Mouse (Mus musculus) heart, postnatal 0 days (tissue): ENCODE results near the gene Orc3. TPM values are rescaled to one million over a fixed set of nuclear protein-coding genes. Genes with fewer than 3 reads are reported as not detected.

Experiments used
- ATAC-seq: fragments of 200-750 bp; cut with Nextera tagmentation; 2 replicates; pipeline ENCODE4 v1.8.0; 2017; ENCODE audit warnings: low read depth, moderate number of reproducible peaks, moderate library complexity; ENCODE audit not compliant: insufficient read depth
- DNase-seq: peaks from one replicate; pipeline ENCODE4 v3.0.0-alpha.2; 2016; ENCODE audit warnings: low spot score
- H3K27ac ChIP-seq: fragments of 300-500 bp; sonication (generic); 2 replicates; pipeline ENCODE4 v1.5.1; 2014; ENCODE audit warnings: low read depth, mild to moderate bottlenecking
- H3K27me3 ChIP-seq: fragments of 300-500 bp; sonication (generic); 2 replicates; pipeline ENCODE4 v1.6.1; 2014; ENCODE audit warnings: low read length, mixed read lengths; ENCODE audit not compliant: control insufficient read depth, insufficient read depth
- H3K36me3 ChIP-seq: fragments of 300-500 bp; sonication (generic); replicated peaks from 2 replicates; pipeline ENCODE4 v1.6.1; 2014; ENCODE audit warnings: low read length, mixed read lengths; ENCODE audit not compliant: control insufficient read depth, insufficient read depth
- H3K4me1 ChIP-seq: fragments of 300-500 bp; sonication (generic); 2 replicates; pipeline ENCODE4 v1.6.1; 2014; ENCODE audit warnings: antibody characterized with exemption; ENCODE audit not compliant: control insufficient read depth, insufficient read depth
- H3K4me2 ChIP-seq: fragments of 300-500 bp; sonication (generic); 2 replicates; pipeline ENCODE4 v1.6.1; 2014; ENCODE audit warnings: low read depth, mild to moderate bottlenecking, low read length, moderate library complexity
- H3K4me3 ChIP-seq: fragments of 300-500 bp; sonication (generic); 2 replicates; pipeline ENCODE4 v1.5.1; 2014; ENCODE audit warnings: low read depth, low read length
- H3K9ac ChIP-seq: fragments of 300-500 bp; sonication (generic); replicated peaks from 2 replicates; pipeline ENCODE4 v1.6.1; 2014; ENCODE audit warnings: low read depth, low read length, mixed read lengths
- H3K9me3 ChIP-seq: fragments of 300-500 bp; sonication (generic); replicated peaks from 2 replicates; pipeline ENCODE4 v1.6.1; 2016; ENCODE audit warnings: low read length; ENCODE audit not compliant: control insufficient read depth
- CTCF ChIP-seq: IDR thresholded peaks from 2 replicates; pipeline ENCODE4 v1.5.1; 2016; ENCODE audit warnings: antibody characterized with exemption, control low read depth, low read depth
- EP300 ChIP-seq: IDR thresholded peaks from 2 replicates; pipeline ENCODE4 v1.6.1; 2016; ENCODE audit warnings: antibody characterized with exemption, low read depth
- WGBS: fragments of 180-500 bp; shearing (Covaris S2); extraction: QIAGEN DNeasy Blood & Tissue Kit; methylation state at CpG from one replicate; pipeline ENCODE4 v1.1.7; 2014; 5-methylcytosine and 5-hydroxymethylcytosine counted together
- polyA plus RNA-seq: library from polyadenylated mRNA; unstranded; fragments of >200 nt; fragmentation: Nextera tagmentation; extraction: Ambion mirVana; gene quantifications from 2 replicates; pipeline ENCODE4 v1.2.1, GENCODE M21; 2015
- total RNA-seq: library from RNA; depleted of rRNA; stranded (reverse); fragments of >200 nt; gene quantifications from 2 replicates; pipeline ENCODE4 v1.2.3, GENCODE M21; 2014; ENCODE audit warnings: low replicate concordance

Orc3 gene
- total and polyA plus RNA-seq, 2 experiments from 2014 or later = 47.8 to 51.4 TPM

DNA sequence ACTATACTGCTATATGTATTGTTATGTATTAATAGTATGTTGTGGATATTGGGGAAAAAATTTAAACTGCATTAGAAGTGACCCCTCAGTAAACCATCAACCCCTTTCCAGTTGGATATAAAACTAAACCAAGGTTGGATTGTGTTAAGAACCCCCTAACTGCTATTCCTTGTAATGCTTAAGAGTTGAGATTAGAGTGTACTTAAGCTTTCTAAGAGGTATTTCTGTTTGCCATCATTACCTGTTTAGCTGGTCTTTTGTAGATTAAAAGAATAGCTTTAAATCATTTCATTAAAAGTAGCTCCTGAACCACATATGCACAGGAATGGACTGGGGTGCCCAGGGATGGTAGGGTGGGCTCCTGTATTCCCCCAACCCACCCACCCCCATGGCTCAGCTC is 30.0 kb upstream of the Orc3 start:
- H3K27ac ChIP-seq = no peak overlapping the region
- ATAC-seq = no peak
- H3K36me3 ChIP-seq = peaks cover 60% of the 10 kb centered on the region
- no peaks in the 10 kb centered on the region for H3K4me1 ChIP-seq
- no peak overlapping the region for H3K4me3 ChIP-seq
- H3K9ac ChIP-seq = no peak overlapping the region
- no peaks in the 10 kb centered on the region for H3K27me3 ChIP-seq
- no peaks in the 10 kb centered on the region for H3K9me3 ChIP-seq
- no peak for DNase-seq
- TF ChIP-seq CTCF (no peak), EP300 (no peak)
- H3K4me2 ChIP-seq = no peak overlapping the region

DNA sequence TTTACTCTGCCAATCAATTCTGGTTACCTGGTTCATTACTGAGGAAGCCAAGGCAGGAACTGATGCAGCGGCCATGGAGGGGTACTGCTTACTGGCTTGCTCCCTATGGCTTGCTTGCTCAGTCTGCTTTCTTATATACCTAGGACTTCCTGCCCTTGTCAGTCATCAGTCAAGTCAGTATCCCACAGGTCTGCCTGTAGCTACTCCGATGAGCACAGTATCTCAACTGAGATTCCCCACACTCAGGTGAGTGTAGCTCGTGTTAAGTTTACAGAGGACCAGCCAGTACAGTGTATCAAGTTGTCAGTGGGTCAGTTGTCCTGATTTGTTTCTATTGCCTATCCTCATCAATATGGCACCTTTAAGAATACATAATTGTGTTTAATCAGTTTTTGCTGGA is 26.0 kb upstream of the Orc3 start:
- no peak overlapping the region for H3K27ac ChIP-seq
- H3K4me3 ChIP-seq = no peak overlapping the region
- ATAC-seq = no peak
- TF ChIP-seq EP300 (no peak), CTCF (no peak)
- H3K36me3 ChIP-seq = peaks cover 50% of the 10 kb centered on the region
- H3K4me2 ChIP-seq = no peak overlapping the region
- H3K9me3 ChIP-seq = no peaks in the 10 kb centered on the region
- DNase-seq = no peak
- H3K9ac ChIP-seq = no peak overlapping the region
- 93% methylated on average over 3 of the region's 3 CpGs for WGBS
- no peaks in the 10 kb centered on the region for H3K4me1 ChIP-seq
- H3K27me3 ChIP-seq = no peaks in the 10 kb centered on the region

DNA sequence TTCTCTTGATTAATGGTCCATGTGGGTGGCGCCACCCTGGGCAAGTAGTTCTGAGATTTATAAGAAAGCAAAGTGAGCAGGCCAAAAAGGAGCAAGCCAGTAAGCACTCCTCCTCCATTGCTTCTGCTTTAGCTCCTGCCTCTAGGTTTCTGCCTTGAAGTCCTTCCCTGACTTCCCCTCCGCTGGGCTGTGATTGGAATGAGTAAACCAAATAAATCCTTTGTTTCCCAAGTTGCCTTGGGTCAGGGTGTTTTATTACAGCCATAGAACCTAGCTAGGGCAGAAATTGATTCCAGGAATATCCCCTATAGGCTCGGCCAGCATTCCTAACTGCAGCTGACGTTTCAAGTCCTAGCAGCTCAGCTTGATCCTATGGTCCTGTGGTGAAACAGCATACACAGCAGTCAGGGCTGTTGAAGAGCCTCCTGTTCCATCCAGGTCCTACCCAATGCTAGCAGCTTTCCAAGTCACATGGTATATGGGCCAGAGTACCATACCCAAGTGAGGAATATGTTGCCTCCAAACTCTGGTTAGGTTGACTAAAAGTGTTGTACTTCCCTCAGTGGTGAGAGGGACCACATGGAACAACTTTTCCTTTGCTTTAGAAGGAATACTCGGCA is 25.1 kb upstream of the Orc3 start:
- H3K27ac ChIP-seq = no peak overlapping the region
- H3K9me3 ChIP-seq = no peaks in the 10 kb centered on the region
- no peaks in the 10 kb centered on the region for H3K27me3 ChIP-seq
- TF ChIP-seq EP300 (no peak), CTCF (no peak)
- ATAC-seq (no peak), DNase-seq (no peak)
- H3K4me1 ChIP-seq = no peaks in the 10 kb centered on the region
- 96% methylated on average over 5 of the region's 5 CpGs for WGBS
- H3K4me2 ChIP-seq = no peak overlapping the region
- no peak overlapping the region for H3K9ac ChIP-seq
- H3K4me3 ChIP-seq = no peak overlapping the region
- peaks cover 47% of the 10 kb centered on the region for H3K36me3 ChIP-seq

DNA sequence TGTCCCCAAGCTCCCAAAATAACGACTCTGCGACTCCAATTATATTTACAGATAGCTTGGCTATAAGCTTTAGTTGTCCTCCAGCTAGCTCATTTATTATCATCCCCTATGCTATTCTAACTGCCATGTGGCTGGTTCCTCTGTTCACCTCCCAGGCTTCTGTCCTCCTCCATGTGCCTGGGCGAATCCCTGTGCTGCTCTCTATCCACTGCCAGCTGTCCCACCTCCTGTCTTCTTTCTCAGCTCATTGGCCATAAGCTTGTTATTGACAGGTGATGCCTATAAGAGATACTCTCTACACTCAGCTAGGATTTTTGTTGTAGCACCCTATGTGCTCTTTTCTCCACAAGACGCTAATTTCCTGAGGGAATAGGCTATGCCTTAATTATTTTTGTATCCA is 23.1 kb upstream of the Orc3 start:
- ATAC-seq (no peak), DNase-seq (no peak)
- Histone ChIP-seq H3K27ac (no peak overlapping the region), H3K4me3 (no peak overlapping the region), H3K36me3 (peaks cover 49% of the 10 kb centered on the region), H3K9me3 (no peaks in the 10 kb centered on the region), H3K4me2 (no peak overlapping the region), H3K27me3 (no peaks in the 10 kb centered on the region), H3K4me1 (no peaks in the 10 kb centered on the region), H3K9ac (no peak overlapping the region)
- WGBS = 82% methylated on average over 4 of the region's 4 CpGs
- TF ChIP-seq CTCF = no peak
- TF ChIP-seq EP300 = no peak

DNA sequence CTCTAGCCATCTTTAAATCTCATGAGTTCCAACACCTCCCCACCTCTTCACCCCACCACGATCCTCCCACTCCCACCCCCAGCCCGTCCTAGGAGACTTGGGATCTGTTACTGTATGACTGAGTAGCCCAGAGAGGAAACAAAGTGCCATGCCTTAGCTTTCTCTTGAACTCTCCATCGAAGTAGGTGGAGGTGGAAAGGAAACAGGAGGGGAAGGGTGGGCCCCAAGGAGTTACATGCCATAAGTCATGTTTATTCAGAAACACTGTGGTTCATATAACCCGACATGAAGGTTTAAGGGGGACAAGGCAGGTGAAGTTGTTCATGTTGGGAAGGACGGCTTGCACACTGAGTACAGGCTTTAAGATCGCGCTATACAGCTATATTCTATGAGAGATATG is 22.6 kb upstream of the Orc3 start:
- Histone ChIP-seq H3K9me3 (no peaks in the 10 kb centered on the region), H3K4me2 (no peak overlapping the region), H3K9ac (no peak overlapping the region), H3K27me3 (no peaks in the 10 kb centered on the region), H3K4me1 (no peaks in the 10 kb centered on the region), H3K36me3 (peaks cover 48% of the 10 kb centered on the region), H3K4me3 (no peak overlapping the region), H3K27ac (no peak overlapping the region)
- DNase-seq = no peak
- no peak for ATAC-seq
- TF ChIP-seq EP300 (no peak), CTCF (no peak)
- WGBS = 86% methylated on average over 7 of the region's 7 CpGs

DNA sequence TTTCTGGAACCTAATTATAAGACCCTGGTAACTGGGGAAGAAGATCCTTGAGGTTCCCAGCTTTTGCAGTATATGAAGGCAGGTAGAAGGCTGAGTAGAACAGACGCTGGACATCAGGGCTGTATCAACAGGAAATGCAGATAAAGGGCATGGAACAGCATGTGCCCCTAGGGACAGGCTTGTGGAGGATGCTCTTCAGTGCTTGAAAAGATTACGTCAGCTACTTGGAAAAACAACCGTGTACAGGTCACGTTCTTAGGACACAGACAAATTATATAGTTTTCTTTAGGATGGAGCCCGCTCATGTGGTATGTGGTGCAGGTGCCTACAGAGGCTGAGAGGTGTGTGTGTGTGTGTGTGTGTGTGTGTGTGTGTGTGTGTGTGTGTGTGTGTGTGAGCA is 21.3 kb upstream of the Orc3 start:
- no peak overlapping the region for H3K4me3 ChIP-seq
- no peak for ATAC-seq

More for the DNA sequence above, 21.3 kb upstream of the Orc3 start:
- no peak for TF ChIP-seq EP300
- TF ChIP-seq CTCF = no peak
- Histone ChIP-seq H3K27ac (no peak overlapping the region), H3K4me2 (no peak overlapping the region), H3K9me3 (no peaks in the 10 kb centered on the region), H3K27me3 (no peaks in the 10 kb centered on the region), H3K4me1 (no peaks in the 10 kb centered on the region), H3K36me3 (peaks cover 46% of the 10 kb centered on the region), H3K9ac (no peak overlapping the region)
- DNase-seq = no peak
- 49% methylated on average over 5 of the region's 5 CpGs for WGBS
